Mouse (Mus musculus): ENCODE measurements around the gene Xrcc2.
"Not testable (repeated sequence)": the region's sequence is repeated elsewhere in the genome, so short reads cannot be mapped to it uniquely, and the experiment has no call there.

Gene Xrcc2

DNA sequence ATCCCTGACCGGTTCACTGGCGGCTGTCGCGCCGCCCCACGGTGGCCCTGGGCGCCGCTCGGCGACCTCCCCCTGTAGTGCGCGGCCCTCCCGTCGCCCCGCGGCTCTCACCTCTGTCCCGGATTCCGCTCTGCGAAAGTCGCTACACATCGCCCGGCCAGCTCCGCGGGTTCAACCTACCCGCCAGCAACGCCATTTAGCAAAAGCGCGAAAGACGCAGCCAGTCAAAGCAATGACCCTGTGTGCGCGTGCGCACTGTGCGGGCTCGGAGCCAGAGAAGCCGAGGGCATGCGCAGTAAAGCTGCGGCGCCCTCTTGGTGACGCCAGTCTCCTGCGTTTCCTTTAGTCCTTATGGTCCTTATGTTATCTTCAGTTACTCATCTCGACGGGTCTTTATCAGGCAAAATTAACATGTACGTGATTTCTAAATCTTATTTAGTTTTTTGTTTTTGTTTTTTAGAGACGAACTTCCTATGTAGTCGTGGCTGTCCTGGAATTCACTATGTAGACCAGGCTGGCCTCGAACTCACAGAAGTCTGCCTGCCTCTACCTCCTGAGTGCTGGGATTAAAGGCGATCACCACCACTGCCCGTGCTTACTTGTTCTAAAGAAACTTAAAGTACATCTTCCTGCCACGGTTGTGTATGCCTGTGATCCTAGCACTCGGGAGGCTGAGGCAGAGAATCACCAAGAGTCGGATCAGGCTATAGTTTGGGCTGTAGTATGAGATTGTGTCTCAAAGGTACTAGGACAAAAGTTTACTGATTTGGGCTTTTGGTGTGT is at the start of gene Xrcc2:
Xrcc2 (minus strand) TSS at position 259 of the 783 bp plus-strand sequence.
- peak; percentile 95 to 96 for DNase-seq

DNA sequence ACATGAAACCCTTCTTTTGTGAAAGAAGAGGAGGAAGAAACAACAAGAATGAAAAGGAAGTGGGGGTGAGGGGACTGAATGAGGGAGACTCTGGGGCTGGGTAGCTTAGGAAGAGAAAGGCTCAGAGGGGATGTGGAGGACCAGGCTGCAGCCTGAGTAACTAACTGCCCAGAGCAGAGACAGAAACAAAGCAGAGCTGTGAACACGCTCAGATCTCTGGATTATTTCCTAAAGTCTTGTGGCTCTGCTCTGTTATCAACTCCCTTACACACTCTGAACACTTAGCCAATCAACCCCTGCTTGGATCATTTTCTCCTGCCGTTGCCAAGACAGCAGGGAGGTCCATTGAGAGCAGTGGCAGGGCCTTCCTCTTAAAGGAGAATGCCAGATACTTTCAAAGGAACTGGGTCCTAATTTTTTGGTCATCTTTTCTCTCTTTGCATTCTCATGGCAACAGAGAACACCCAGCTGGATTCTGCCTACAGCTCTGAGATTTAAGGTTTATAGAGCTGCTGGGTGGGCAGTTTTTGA is 48.7 kb upstream of the Xrcc2 start:
- DNase-seq: no peak

DNA sequence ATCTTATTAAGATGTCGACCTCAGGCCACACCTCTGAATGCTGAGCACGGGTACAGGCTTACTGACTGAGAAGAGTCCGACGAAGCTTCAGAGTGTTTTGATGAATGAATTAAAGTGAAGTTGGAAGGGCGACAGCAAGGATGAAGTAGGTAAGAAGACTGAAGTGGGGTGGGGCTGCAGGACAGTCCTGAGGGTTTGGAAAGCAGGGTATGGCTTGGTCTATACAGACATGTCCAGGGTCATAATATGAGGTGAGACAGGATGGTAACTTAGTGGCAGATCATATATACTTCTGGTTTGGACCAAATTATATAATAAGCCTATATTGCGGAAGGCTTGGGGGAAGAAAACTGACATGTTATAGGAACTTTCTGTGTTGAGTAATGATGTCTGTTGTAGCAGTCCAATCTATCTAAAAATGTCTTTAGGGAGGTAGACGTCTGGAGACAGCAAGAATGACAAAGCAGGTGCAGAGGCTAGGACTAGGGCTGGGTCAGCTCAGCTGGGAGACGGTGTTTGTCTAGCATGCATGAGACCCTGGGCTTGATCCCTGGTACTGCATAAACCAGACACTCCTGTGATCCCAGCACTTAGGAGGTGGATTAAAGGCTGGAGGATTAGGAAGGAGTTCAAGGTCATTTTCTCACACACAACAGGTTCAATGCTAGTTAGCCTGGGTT is 48.1 kb upstream of the Xrcc2 start:
- no peak for DNase-seq

DNA sequence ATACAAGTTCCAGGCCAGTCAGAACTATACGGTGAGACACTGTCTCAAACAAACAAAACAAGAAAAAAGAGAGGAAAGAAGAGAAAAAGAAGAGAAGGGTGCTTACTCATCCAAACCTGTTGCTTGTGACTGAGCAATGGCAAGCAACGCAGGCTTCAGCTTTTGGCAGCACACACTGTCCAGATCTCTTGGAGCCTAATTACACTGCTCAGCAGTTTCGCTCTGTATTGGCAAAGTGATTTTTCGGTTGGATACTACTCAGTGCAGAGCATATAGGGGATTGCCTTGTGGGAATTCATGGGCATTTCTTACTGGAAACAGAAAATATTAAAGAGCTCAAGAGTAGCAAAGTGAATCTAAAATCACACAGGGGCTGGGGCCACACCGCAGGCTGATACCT is 47.2 kb upstream of the Xrcc2 start:
- DNase-seq: no peak

DNA sequence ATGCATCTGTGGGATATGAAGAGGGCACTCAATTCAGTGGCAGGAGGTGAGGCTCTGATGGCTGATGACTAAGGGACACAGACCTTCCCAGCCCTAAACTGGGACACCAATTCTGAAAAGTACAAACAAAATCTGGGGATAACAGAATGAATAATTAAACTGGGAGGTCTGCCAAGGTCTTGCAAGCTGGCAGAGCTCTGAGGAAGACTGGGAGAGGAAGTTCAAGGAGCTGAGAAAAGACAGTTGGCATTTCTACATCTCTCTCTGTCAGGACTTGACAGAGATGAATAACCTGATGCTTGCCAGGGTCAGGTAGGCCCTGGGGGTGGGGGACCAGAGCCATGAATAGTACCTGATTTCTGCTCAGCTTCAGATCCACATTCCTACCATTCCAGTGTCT is 45.9 kb upstream of the Xrcc2 start:
- DNase-seq: no peak

DNA sequence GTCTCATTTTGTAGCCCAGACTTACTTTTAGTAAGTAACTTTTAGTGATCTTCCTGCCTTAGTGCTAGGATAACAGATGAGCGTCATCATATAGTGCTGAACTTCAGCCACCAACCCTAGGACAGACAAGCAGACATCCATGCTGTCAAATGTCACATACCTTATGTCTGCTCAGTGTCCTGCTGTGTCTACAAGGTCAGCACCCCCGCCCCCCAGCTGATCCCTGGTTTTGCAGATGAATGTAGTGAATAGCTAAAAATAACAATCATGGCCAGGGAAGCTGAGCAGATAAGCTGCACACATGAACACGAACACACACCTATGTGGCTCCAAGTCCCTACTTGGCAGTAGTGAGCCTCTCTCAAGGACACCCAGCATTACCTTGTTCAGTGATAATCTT is 43.0 kb upstream of the Xrcc2 start:
- DNase-seq: no peak

DNA sequence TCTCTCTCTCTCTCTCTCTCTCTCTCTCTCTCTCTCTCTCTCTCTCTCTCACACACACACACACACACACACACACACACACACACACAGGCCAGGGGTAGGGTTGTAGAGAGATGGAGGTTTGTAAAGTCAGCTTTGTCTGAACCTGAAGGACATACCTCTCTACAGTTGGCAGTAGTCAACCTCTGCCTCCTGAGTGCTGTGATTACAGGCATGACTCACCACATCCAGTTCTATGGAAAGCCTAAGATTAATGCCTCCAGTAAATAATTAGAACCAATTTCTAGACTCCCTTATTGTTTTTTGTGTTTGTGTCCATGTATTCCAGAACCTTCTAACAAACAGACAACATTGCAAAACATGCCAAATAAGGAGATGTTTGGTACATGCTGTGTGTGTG is 42.3 kb upstream of the Xrcc2 start:
- no peak for DNase-seq

DNA sequence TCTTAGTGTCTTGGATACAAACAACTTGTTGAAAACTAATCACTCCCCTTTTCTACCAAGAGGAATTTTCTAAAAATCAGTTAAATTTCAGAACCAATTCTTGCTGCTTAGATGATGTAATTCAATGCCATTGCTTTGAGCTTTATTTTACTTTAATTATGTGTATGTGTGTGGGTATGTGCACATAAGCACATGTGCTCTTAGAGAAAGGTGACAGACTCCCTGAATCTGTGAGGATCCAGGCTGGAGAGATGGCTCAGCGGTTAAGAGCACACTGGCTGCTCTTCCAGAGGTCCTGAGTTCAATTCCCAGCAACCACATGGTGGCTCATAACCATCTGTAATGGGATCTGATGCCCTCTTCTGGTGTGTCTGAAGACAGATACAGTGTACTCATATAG is 33.3 kb upstream of the Xrcc2 start:
- not testable (repeated sequence) for DNase-seq

DNA sequence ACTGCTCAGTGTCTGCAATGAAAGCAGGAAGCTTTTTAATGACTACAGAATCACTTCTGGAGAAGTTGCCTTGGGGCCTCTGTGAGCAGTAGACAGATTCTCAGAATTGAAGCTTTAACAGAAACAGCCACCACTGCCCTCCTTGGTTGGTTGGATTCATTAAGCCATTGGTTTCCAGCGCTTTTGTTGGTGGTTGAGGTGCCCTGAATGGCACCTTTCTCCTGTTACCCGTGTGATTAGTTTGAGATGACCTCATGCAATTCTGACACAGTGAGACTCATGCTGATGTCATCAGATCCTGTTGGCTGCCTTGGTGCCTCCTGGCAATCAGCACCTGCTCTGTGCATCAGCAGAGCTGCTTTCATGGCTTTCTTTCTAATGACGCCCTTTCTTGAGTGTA is 32.8 kb upstream of the Xrcc2 start:
- no peak for DNase-seq

DNA sequence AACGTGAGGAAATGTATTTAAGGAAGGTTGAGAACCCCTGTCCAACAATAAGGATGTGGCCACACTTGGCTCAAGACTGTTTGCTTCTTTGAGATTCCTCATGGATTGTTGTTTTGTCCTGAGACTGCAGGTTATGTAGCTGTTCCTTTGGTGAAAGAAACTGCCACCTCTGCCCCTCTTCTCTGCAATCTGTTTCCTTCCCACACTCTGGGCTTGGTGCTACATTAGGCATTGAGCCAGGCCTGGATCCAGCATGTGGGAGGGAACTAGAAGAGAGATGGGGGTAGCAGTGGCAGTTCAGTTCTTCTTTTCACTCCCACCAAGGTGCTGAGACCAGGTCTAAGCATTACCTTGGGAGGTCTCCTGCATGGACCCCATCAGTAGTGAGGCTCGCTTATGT is 30.2 kb upstream of the Xrcc2 start:
- DNase-seq: no peak

DNA sequence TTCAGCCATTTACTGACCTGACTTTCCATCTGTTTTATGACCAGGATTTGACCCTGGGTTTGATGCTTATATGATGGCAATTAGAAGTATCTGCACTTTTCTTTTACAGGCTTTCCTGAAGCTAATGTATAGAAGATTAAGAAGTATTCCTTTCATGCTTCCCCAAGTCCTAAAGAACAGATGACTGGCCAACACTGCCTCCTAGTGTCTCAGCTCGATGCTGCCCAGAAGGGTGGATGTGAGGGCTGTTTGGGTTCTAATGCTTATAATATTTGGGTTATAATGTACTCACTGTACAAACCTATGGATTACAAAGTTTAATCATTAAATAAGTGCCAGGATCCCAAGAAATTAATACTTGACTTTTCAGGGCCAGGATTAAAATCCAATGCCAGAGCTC is 28.7 kb upstream of the Xrcc2 start:
- peak in 1 of 2 experiments; percentile 45 for DNase-seq

DNA sequence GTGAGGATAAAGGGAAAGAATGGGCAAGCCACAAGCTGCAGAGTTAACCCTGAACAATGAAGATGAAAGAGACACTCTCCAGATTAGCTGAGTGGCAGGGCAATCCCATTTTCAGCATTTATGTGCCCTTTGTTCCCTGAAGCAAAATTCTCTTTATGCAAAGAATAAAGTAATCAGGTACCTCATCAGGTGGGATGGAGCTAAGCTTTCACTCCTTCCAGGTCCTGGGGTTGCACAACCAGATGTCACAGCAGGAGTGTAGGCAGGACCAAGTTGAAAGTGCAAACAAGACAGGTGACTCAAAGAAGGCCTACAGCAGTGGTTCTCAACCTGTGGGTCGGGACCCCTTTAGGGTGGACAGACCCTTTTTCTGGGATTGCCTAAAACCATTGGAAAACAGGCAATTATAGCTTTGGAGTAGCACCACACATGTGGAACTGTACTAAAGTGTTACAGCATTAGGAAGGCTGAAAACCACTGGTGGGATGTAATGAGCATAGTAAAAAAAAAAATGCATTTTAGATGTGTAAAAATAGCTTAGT is 18.6 kb upstream of the Xrcc2 start:
- no peak for DNase-seq

DNA sequence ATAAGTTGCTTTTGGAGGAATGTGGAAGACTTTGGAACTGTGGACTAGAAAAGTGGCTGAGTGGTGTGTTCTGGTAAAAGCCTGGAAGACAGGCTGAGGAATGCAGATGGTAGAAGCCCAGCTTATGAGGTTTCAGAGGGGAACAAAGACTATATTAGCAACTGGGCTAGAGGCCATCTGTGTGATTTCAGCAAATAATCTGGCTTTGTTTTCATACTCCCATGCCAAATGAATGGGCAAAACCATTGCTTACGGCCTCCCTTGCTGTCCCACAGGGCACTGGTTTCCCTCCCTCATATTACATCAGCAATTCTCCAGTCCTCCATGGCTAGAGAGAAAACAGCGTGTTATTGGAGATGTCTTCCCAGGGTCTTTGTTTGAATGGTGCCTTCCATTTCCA is 17.4 kb upstream of the Xrcc2 start:
- DNase-seq: no peak

DNA sequence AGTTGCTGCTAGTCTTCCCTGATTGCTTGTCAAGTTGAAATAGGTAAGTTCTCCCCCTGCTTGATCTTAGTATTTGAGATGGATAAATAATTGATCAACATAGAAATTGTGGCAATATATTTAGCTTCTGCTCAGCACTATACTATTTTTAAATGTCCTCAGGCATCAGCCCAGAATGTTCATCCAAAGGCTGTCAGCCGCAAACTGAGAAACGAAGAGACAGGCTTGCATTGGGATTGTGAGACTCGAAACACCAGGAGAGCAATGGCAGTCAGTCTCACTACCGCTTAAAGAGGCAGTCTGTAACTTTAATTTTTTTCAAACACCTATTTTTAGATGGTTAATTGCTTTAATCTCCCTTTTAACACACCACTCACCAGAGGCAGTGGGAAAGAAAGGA is 13.8 kb upstream of the Xrcc2 start:
- no peak for DNase-seq

DNA sequence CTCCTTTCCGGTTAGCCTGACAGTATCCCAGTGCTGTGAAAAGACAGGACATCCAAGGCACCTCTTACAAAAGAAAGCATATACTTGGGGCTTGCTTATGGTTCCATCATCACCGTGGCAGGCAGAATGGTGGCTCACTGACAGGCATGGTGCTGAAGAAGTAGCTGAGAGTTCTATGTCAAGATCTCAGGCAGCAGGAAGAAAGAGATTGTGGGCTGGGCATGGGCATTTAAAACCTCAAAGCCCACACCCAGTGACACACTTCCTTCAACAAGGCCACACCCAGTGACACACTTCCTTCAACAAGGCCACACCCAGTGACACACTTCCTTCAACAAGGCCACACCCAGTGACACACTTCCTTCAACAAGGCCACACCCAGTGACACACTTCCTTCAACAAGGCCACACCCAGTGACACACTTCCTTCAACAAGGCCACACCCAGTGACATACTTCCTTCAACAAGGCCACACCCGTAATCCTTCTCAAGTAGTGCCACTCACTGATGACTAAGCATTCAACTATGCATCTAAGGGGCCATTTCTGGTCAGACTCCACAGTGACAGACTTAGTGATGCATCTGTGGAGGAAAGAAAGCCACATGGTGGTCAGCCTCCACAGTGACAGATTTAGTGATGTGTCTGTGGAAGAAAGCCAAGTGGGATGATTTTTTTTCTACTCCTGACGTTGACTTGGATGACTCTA is 7.5 kb upstream of the Xrcc2 start:
- DNase-seq: not testable (repeated sequence)

DNA sequence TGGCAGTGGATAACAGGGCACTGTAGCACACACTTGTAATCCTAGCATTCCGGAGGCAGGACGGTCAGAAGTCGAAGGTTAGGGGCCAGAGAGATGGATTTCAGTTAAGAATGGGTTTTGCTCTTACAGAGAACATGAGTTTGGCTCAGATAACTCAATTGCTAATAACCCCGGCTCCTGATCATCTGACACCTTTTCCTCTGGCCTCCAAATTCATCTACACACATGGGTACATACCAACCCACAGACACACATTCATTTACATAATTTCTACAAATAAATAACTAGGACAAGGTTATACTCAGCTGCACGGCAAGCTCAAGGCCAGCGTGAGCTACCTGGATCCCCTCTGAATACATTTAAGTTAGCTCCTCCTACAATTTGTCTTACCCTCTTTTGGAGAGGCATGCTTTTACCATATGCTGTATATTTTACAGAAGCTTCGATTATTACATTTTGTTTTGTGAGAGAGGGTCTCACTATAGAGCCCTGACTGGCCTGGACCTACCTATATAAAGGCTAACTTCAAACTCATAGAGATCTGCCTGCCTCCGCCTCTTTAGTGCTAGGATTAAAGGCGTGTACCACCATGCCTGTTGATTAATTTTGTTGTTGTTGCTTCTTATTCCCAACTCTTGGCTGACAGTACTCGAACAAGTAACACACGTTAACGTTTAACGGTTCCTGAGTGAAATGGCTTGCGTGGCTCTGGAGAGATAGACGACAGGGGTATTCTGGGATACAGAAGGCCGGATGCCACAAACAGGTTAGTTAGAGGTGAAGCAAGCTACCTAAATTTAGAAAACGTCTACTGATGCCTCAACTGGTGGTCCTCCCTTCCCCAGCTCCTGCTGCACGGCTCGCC is 691 bp downstream of the Xrcc2 start:
- no peak for DNase-seq

DNA sequence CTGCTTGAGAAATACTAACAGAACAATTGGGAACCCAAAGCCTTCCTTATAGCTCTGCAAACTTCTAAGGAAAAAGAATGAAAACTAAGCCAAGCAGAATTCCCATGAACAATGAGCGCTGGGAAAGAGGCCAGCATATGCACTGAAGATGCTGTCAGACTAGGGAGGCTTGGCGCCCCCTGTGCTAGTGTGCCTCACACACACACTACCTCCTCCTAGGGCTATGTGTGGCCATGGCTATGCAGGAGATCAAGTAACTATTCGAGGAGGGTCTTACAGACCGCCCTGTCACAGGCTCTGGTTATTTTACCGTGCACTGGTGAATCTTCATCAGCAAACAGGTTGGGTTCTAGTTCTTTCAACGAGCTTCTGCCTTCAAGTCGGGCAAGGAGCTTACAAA is 7.7 kb downstream of the Xrcc2 start:
- no peak for DNase-seq

DNA sequence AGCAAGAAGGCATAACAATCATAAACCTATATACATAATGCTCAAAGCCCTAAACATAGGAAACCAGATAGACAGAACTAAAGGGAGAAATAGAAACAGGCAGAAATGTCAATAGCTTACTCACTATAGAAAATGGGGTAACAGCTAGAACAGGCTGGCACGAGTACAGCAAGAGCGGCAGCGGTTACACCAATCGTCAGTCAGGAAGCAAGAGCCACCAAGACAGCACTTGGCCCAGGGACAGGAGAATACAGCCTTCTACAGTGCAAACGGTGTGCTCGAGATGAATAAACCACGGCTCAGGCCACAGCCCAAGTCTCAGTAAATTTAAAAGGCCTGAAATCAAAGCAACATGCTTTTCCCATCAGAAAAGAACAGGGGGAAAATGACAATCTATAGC is 9.4 kb downstream of the Xrcc2 start:
- no peak for DNase-seq

DNA sequence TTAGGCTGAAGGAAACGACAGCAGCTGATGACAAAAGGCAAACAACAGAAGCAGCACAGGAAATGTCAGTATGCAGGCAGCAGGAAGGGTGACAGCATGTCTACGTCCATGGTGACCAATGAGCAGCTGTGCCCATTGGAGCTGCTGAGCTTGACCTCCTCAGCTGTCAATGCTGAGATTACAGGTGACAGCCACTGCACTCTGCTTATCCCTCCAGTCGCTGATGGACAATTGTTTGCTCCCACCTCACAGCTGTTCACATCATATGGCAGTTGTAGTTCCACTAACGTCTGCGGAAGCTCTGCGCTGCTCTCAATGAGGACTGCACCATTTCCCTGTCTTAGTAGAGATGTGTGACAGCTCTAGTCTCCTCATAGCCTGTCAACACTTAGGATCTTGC is 9.8 kb downstream of the Xrcc2 start:
- no peak for DNase-seq

DNA sequence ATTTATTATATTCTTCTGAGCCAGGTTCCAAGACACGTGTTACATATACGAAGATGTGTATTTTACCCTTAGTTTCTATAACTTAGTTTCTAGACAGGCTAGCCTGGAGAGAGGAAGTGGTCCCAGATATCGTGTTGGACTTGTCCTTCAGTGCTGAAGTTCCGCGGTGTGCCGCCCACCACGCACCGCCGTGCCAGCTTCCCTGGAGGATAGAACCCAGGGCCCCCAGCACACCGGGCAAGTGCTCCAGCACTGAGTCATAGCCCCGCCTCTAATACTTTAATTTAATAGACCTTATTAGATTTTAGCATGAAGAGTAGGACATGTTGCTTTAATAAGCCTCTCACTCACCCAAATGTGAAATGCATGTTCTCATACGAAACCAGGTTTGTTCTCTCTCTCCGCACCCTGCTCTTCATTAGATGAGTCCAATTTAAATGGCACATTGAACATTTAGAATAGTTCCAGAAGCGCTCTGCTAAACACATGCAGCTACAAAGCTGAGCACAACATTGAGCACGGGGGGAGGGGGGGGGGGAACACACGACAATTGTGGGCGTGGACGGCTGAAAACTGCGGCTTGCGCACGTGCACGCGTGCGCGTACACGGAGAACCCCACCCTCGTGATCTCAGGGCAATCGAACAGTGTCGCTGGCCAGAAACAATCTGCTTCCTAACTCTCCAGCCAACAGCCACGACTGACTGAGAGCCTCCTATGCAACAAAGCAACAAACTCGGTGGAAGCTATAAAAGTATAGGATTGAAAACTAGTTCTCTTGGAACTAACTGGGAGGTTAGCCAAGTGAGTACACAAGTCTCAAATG is 33.7 kb downstream of the Xrcc2 start:
- no peak for DNase-seq

DNA sequence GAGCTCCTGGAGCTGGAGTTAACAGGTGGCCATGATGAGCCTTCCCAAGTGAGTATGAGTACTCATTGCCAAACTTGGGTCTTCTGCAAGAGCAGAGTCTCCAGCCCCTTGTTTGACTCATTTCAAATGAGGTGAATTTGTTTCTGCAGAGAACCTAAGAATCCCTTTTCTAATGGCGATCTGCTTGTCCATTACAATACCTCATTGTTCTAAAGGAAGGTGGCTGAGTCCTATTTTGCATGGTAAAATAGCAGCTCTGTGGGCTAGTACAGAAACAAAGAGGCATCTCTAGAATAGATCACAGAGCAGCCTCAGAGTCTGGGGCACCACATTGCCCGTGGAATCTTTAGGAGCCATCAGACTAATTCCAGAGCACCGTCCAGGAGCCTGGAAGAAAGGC is 34.6 kb downstream of the Xrcc2 start:
- no peak for DNase-seq

DNA sequence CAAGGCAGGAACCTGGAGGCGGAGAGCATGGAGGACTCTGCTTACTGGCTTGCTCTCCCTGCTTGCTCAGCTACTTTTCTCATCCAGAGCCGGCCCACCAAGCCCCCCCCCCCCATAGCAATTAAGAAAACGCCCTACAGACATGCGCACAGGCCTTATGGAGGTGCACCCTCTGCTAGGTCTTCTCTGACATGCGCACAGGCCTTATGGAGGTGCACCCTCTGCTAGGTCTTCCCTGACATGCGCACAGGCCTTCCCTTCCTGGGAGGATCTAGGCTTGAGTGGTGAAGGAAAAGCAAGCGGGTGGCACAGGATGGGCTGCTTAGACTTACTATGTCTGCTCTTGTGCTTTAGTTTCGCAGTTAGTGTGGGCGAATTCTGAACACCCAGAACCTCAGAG is 37.3 kb downstream of the Xrcc2 start:
- DNase-seq: no peak
